Mouse (Mus musculus) olfactory bulb, adult 2 months (tissue): Measurements from ENCODE around the gene Cnpy1.

Experiments used
- CTCF ChIP-seq: fragments of 200-500 bp; IDR thresholded peaks from 2 replicates; pipeline ENCODE4 v1.5.1; 2012; ENCODE audit warnings: low read depth, mild to moderate bottlenecking, low read length, moderate library complexity; ENCODE audit not compliant: insufficient read depth
- POLR2A ChIP-seq: fragments of 200-500 bp; IDR thresholded peaks from 2 replicates; pipeline ENCODE4 v1.6.1; 2012; ENCODE audit warnings: mild to moderate bottlenecking, low read depth, low read length, moderate library complexity; ENCODE audit not compliant: insufficient read depth

DNA sequence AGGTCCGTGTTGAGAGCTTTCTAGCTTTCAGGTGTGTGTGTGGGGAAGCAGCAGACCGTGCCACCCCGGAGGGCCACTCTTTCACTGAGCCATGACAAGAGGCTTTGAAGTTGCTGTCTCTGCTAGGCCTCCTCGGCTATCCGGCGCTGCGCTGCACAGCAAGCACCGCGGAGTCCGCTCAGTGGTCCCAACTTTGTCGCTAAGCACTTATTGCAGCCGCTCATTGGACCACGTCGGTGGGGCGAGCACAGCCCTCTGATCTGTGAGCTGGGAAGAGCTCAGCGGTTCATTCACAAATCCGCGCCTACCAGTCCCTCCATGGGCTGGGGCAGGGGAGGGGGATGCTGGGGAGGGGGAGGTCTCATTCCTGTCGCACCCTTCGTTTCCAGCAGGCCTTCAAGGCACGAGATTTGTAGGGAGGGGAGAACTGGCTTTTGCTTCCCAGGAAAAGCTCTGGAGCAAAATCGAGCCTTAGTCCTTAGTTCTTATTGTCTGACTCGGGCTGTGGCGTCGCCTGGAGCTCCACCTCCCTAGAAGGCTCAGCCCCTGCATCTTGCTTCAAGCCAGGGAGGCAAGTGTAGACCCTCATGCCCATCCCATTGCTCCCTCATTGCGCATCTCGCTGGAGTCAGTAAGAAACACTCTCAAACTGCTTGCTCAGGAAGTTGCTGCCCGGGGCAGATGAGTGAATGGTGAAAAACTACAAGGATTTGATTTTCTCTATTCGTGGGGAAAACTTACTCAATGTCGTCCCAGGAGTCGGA is 87.1 kb downstream of the Cnpy1 start:
- TF ChIP-seq CTCF (no peak), POLR2A (no peak)
